Mouse (Mus musculus) skeletal muscle tissue, adult 2 months (tissue): ENCODE measurements at regions not wholly inside any gene's neighbourhood (a gene's known extent, or its start where the extent isn't known, plus 50 kb on each side); places are given as distances from the start of the nearest gene placed in this dataset.

Experiments
- DNase-seq: peaks from one replicate; pipeline ENCODE4 v3.0.0-alpha.2; 2012; ENCODE audit warnings: low read depth, low spot score

DNA sequence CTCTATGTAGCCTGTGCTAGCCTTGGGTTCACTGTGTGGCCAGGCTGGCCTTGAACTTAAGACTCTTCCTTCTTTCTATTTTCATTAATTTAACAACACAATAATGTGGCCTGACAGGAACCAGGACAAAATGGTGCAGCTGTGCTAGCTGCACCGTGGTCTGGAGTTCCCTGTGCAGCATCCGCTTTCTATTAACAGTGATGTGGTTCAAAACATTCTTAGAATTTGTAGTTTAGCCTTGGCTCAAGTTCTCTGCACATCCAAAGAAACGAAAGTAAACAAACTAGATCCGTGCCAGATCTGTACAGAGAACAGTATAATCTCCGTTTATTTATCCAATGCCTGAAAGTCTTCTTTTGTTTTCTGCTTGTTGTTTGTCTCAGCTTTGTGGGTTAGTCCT lies 88.5 kb downstream of the Irx1 start:
- DNase-seq: no peak

DNA sequence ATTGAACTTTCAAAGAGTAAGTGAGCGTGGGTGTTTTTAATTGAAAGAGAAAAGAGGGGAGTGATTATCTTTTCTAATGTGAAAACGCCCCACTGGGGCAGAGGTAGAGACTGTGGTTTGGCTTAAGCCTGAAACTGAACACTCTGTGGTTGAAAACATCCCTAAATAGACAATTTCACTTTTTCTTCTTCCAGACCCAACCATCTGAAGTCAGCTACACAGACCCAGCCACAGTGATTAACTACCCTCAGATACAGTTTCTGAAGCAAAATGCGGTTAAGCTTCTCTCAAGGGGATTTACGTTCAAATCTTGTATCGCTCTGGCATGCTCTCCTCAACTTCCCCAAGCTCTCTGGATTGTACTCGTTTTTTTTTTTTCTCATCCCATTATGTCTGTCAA lies 94.8 kb downstream of the Irx1 start:
- DNase-seq: no peak

- no peak for DNase-seq
Measured at GRCm38 (mm10) chr13:71853426-71854025, 110.0 kb downstream of the Irx1 start.

- no peak for DNase-seq
Measured at GRCm38 (mm10) chr13:71804032-71804958, 159.2 kb downstream of the Irx1 start.

DNA sequence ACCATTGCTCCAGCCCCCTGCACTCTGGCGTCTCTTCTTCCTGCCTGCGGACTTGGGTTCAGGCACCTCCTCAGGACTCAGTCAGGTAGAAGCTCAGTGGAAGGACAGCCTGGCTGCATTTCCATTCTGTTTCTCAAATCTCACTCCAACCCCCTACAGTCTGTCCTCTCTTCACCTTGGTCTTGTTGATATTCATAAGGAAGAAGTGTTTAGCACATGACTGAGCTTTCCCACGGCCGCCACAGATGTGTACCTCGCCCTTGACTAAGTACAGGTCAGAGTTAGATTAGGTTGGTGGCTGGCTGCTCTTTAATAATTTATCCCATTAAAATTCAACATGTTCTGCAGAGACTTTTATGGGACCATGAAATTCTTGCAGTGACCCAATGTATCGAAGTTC lies 165.2 kb downstream of the Irx1 start:
- no peak for DNase-seq

GRCm38 (mm10) chr13:71784740-71785139 lies 178.8 kb downstream of the Irx1 start:
- DNase-seq: no peak

- no peak for DNase-seq
Measured at GRCm38 (mm10) chr13:71747003-71747965, 216.2 kb downstream of the Irx1 start.

DNA sequence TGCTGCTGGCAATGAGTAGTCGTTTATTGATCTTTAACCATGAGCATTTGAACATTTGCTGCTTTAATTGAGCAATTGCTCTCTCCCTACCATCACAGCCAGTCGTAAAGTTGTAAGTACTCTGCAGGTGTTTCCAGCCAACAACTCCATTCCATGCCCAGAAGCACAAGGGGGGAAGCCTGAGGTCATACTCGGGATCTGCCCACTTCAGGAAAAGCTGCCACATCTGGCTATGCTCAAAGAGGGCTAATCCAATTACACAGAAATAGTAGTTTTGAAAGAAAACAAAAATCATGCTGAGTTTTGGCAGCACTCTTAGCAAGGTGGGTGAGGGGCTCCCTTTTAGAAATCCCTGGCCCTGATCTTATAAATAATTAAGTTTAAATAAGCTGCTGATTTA lies 217.0 kb downstream of the Irx1 start:
- no peak for DNase-seq

DNA sequence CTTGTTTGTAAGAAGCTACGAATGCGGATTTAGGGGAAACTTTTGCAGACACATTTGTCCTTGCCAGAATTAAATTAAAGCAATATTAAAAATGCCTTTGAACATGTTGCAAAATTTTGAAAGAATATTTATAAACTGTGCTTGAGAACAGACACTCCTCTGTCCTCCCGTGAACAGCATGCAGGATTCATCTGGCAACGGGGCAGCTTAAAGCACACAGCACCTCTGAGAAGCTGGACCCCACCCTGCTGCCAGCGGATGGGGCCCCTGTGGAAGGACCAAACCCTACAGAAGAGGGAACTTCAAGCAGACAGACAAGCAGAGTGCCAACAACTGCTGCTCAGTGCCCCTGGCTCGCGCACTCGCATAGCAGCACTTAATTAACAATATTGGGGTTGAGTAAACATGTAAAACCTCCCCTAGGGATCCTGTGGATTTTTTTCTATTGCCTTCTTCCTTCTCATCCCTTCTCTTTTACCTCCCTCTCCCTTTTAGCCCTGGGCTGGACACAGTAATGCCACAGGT lies 226.6 kb downstream of the Irx1 start:
- DNase-seq: peak; percentile 7

GRCm38 (mm10) chr13:71734261-71734660 lies 229.3 kb downstream of the Irx1 start:
- DNase-seq: peak; percentile 7

GRCm38 (mm10) chr13:71733360-71733759 lies 230.2 kb downstream of the Irx1 start:
- peak; percentile 19 for DNase-seq

DNA sequence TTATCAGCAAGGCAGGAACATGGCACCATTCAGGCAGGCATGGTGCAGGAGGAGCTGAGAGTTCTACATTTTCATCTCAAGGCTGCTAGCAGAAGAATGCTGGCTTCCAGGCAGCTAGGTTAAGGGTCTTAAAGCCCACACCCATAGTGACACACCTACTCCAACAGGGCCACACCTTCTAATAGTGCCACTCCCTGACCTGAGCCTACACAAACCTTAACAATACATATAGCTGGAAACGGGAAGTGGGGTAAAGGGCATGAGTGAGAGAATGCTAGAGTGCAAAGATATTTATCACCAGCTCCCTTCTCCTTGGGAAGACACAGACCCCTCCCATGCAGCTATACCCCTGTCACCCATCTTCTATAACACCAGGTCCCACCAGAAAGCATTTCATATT lies 230.6 kb downstream of the Irx1 start:
- DNase-seq: no peak

DNA sequence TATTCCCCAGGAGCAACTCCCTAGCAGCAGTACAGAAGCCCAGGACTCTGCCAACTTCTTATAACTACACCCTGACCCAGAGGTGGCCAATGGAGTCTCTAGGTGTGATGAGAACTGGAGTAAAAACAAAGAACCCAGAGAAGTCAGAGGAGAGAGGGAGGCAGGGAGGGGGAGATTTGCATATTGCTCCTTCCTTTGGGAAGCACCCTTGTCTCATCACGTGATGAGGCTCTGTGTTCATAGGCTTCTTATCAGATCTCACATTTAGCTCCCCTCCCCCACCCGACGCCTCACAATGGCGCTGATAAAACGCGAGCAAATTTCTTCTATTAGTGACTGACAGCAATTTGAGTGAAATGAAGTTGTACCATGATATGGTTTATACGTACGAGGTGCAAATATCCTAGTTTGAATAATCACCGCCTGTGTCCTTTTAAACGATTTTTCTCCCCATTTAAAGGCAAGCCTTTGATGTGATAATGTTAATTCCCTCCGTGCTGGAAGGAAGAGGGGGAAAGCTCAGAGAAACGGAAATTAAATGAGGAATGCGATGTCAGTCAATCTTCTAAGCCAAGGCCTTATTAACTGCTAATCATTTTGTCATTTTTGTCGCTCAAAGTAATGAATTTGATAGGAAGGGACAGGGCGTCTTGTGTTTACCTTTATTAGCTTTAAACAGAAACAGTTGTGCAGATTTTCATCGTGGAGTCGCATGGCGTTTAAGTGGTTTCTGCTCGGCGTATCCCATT lies 273.3 kb downstream of the Irx1 start:
- DNase-seq: no peak

DNA sequence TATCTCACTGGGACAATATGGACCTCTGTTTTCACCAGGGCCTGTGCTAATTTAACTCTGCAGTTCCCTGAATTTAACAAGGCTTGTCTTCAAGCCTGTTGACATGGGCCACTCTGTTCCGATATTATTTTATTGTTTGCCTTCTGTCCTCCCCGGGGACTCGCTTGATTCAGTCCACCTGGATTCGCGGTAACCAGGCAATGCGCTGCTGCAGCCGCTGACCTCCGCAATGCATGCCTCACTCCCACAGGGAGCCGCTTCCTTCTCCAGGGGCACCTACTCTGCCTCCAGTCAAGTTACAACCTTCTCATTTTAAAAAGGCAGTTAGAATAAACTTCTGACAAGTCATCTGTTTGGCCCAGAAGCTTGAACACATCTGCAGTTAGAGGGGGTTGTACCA lies 274.3 kb downstream of the Irx1 start:
- DNase-seq: no peak

GRCm38 (mm10) chr13:71676081-71676624 lies 287.4 kb downstream of the Irx1 start:
- DNase-seq: no peak

- DNase-seq: peak; percentile 72
Measured at GRCm38 (mm10) chr13:71669956-71670739, 293.4 kb downstream of the Irx1 start.

- peak; percentile 23 for DNase-seq
Measured at GRCm38 (mm10) chr13:71668256-71668655, 295.3 kb downstream of the Irx1 start.

DNA sequence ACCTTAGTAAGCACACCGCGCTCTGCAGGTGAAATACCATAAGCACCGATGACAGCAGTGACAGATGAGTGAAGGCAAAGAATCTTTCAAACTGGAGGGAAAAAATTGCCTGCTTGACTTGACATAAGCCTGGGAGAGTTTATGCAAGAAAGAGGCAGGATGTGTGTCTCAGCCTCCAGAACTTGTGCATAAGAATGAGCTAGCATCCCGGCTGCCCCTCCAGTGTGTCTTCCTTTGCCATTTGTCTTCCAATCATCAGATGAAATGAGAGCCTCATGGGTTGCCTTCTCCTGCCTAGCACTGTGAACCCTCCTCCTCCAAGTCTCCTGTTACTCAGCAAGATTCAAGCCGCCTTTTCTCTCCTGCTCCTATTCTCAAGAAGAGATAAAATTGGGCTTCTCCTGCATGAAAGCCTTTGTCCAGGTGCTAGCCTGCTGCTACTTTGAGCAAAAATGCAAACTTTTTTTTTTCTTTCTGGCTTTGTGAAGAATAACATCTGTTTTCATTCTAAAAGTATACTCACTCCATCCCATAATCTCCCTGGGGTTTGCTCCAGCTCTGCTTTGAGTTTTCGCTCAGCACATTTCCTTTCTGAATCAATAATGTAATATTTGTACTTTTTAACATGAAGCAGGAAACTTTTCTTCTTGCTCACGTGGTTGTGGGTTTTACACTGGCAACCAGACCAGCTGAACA lies 298.2 kb downstream of the Irx1 start:
- no peak for DNase-seq

GRCm38 (mm10) chr13:71657898-71658297 lies 305.6 kb downstream of the Irx1 start:
- DNase-seq: no peak
